Mouse (Mus musculus): ENCODE measurements at regions not wholly inside any gene's neighbourhood (a gene's known extent, or its start where the extent isn't known, plus 50 kb on each side); places are given as distances from the start of the nearest gene placed in this dataset.
"Not testable (repeated sequence)": the region's sequence is repeated elsewhere in the genome, so short reads cannot be mapped to it uniquely, and the experiment has no call there.

- DNase-seq (ENCODE audit: low read depth, low spot score) = no peak
These were observed 122.9 kb upstream of the Emcn start for GRCm38 (mm10) chr3:137217926-137218325.

DNA sequence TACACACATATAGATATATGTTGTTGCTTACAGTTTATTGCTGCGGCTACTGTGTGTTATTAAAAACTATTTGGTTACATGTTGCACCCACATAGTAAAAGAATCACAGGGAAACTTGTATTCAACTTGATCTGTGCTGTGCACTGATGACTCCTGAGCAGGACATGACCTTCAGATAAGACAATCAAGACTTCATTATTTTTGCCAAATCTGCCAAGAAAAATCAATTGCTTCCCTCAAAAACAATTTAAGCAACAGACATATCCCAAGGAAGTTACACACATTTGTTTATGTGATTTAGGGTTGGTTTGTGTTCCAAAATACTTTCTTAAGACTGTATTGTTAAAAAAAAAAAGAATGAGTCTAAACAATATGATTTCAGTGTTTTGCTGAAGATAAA lies 114.7 kb upstream of the Emcn start:
- no peak for DNase-seq (ENCODE audit: low read depth, low spot score)

DNA sequence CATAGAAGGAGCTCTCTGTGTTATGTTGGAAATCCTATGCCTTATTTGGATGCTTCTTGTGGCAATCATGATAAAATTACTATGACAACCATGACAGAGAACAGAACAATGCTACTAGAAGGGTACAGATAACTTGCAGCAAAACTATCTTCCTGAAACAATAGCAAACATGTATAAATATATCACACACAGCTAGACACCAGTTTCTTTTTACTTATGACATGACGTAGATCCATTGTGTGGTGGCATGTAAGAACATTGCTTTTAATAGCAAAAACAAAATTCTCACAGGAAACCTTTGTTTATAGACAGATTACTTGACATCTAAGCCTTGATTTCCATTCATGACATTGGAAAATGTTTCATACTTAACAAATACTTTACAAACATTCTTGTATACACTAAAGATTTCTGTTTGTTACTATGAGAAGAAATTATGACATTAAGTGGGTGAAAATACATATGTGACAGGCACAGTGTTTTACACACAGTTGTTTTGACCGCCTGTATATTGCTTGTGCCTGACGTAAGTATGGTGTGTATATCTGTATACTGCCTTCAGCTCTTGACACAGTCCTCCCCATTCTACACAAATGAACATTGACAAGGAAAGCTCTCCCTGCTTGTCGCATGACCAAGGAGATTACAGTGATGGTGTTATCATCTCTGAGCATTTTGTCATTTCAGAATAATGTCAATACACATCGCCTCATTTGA lies 113.6 kb upstream of the Emcn start:
- DNase-seq (ENCODE audit: low read depth, low spot score) = no peak

DNA sequence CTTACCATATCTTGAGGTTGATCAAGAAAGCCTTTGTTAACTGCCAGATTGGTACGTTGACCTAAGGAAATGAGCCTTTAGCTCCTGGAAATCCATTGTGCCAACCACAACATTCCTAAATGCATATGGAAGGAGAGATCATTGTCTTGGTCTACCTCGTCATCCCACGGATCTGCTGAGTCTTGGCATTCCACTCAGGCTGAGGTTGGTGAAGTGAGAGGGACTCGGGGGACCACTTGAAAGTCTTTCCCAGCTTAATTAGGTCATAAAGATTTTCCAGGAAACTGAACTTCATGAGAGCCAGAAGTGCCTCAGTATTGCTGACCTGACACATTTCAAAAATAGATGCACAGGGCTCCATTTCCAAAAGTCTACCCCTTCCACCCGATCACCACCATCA lies 112.5 kb upstream of the Emcn start:
- DNase-seq (ENCODE audit: low read depth, low spot score) = no peak

GRCm38 (mm10) chr3:137242877-137243276 lies 98.0 kb upstream of the Emcn start:
- DNase-seq (ENCODE audit: low read depth, low spot score) = no peak

DNA sequence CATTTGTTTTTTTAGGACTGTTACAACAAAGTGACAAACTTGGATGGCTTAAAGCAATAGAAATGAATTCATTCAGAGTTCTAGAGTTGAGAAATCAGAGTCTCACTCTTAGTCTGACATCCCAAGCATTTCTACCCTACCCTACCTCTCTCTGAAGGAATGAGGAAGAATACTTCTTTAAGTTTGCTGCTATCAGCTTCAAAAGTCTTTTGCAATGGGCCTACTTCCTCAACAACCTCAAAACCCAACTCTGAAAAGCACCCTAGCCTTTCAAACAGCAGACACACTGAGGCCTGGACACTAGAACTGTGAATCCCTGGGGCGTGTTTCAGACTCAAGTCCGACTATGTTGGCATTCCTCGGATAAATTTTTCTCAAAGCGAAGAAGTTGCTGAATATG lies 77.0 kb upstream of the Emcn start:
- no peak for DNase-seq (ENCODE audit: low read depth, low spot score)

GRCm38 (mm10) chr3:137267752-137268151 lies 73.1 kb upstream of the Emcn start:
- DNase-seq (ENCODE audit: low read depth, low spot score) = no peak

- DNase-seq (ENCODE audit: low read depth, low spot score) = peak; percentile 3
These were observed 65.4 kb upstream of the Emcn start for GRCm38 (mm10) chr3:137275444-137275843.

DNA sequence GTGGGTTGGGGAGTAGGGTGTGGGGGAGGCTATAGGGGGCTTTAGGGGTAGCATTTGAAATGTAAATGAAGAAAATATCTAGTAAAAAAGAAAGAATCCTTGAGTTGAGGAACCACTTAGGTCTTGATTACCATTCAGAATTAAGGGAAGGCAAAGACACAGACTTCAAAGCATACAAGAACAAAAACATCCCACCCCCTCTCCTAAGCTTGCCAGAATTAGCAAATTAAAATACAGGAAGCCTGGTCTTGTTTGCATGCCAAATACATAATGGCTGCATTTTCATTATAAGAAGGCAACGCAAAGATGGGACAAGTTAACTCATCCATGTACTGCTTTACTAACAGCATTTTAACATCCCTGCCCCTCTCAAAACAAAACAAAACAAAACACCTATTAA lies 61.6 kb upstream of the Emcn start:
- DNase-seq (ENCODE audit: low read depth, low spot score) = no peak

DNA sequence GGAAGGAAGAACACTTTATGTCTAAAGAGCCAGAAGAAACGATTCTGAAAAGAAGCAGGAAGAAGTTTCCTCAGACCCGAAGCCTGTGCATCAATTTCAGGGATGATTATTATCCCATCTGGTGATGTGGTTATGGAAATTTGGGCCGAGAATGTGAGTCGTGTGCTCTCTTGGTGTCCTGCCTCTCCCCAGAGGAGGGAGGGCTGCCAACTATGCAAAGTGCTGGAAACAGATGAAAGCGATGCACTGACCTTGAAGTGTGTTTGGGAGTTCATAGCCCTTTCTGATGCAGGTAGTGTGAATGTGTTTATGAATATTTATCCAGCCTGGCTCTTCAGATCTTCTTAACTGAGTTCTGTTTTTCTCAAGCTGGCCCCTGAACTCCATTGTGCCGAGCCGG lies 59.8 kb upstream of the Emcn start:
- peak; percentile 42 for DNase-seq (ENCODE audit: low read depth, low spot score)

DNA sequence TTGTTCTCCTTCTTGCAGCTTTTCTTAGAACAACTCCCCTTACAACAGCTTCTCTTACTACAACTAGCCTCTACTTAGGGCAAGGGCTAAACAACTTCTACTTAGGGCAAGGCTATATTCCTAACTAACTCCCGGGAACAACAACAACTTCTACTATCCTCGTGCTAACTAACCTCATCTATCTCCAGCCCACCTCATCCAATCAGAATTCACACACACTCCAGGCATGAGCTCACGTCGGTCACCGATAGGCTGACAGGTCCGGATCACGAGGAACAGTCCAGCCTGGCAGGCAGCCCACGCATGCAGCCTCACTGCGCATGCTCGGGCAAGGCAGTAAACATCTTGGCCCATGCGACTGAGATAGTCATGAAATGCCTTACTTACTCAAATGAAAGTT lies 53.3 kb upstream of the Emcn start:
- DNase-seq (ENCODE audit: low read depth, low spot score) = not testable (repeated sequence)

DNA sequence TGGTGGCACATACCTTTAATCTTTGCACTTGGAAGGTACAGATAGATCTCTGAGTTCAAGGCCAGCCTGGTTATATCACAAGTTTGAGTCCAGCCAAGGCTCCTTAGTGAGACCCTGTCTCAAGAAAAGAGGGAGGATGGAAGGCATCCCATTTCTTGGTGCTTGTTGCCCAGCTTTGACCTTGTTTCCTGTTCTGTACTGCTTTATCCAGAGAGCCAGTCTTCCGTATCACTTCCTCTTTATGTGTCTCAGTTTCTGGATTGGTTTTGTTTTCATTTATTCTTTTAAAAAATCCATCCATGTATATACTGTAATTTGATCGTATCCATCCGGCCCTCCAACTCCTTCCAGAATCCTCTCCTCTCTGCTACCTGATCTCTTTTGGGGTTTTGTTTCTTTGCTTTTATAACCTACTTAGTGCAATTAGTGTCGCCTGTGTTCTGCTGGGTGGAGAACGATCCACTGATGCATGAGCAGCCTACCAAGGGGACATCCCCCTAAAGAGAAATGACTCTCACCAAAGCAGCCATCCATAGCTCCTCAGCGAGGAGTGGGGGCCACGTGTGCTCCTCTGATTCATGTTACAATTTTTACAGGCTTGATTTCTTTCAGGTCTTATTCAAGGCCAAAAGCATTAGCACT lies 52.4 kb upstream of the Emcn start:
- no peak for DNase-seq (ENCODE audit: low read depth, low spot score)

DNA sequence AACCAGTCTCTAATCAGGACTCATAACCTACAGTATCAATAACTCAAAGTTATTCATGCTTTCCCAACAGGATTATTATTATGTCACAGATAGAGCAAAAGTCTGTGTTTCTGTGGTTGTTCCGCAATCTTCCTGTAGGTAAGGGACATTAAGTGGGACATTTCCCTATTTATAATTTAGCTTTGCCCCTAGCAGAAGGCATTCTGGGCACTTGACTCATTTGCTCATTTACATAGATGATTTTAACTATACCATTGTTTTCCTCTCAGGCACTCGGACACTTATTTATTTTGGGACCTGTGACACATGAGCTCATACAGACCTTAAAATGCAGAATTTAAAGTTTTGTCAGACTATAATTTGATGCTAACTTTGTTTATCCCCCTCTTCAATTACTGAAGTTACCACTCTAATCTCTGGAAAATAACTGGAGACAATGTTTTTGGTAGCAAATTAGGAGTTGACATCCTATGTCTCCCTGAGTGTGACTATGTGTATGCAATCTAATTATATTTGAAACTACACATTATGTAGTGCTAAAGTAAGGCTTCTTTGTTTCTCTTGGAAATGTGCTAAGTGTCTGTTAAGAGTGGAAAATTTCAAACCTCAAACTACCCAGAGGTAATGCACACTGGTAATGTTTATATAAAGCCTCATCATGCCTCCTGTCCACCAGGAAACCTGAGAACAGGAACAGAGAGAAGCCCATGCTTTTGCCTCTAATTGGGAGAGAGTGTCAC lies 51.8 kb upstream of the Emcn start:
- no peak for DNase-seq (ENCODE audit: low read depth, low spot score)

GRCm38 (mm10) chr3:137289683-137289984 lies 51.2 kb upstream of the Emcn start:
- no peak for DNase-seq (ENCODE audit: low read depth, low spot score)
